ENCODE assay signal across 27 mouse cellular contexts in the genomic region with DNA sequence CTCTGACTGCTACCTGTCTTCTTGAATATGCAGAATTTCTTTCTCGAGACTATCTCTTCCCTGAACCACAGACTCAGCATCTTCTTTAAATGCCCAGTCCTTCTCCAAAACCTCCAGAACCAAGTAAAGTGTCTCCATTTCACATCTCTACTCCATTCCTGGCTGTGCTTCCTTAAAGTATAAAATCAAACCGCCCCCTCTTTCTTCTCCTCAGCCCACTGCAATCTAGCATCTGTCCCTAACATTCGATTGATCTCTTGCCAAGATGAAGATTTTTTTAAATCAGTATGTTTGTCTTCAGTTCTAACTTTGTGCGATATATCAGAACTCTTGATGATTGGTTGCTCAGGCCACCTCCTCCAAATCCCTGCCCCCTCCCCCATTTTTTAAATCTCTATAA.
DNase-seq lines count a peak whose midpoint lies in the region; ATAC-seq and TF ChIP-seq lines count a peak whose summit lies in the region.
"Had no signal": no experiment of that assay in that cellular context is flagged by ENCODE, and none has a peak within 500 bp of the region (broad histone marks: within the 10 kb centered on the region; RNA-seq: fewer than 3 reads in every experiment).

No protein-coding gene starts in this region.

- no peak overlapping the region for H3K9ac ChIP-seq in lung, embryonic 14.5 days
- H3K9ac ChIP-seq: embryonic facial prominence, embryonic 13.5 days; forebrain, embryonic 12.5 days; forebrain, embryonic 15.5 days; hindbrain, embryonic 13.5 days had no signal

- H3K9me3 ChIP-seq in lung, embryonic 14.5 days (ENCODE audit: low read depth, low read length): no peaks in the 10 kb centered on the region
- H3K9me3 ChIP-seq: embryonic facial prominence, embryonic 10.5 days; embryonic facial prominence, embryonic 13.5 days; forebrain, embryonic 12.5 days; forebrain, embryonic 15.5 days; hindbrain, embryonic 10.5 days; hindbrain, embryonic 13.5 days had no signal

- TF ChIP-seq CTCF in layer of hippocampus, adult 2 months (conservative IDR thresholded peaks at IDR 0.05): no peak
- no peak for TF ChIP-seq CTCF in lung, embryonic 14.5 days (IDR thresholded peaks at IDR 0.05; ENCODE audit: low read depth)

- no peak overlapping the region for H3K4me2 ChIP-seq in lung, embryonic 14.5 days
- H3K4me2 ChIP-seq: embryonic facial prominence, embryonic 13.5 days; forebrain, embryonic 12.5 days; forebrain, embryonic 15.5 days; heart, embryonic 11.5 days; hindbrain, embryonic 13.5 days had no signal

- 55% methylated on average over 4 of the region's 4 CpGs for WGBS in lung, embryonic 14.5 days

- 0 out of 2 replicates have a peak overlapping the region, but pooled peaks have one; percentile 23 for H3K27ac ChIP-seq in layer of hippocampus, adult 2 months
- no peak overlapping the region for H3K27ac ChIP-seq in lung, embryonic 14.5 days (ENCODE audit: low read depth)
- H3K27ac ChIP-seq: embryonic facial prominence, embryonic 10.5 days; embryonic facial prominence, embryonic 13.5 days; forebrain, embryonic 12.5 days; forebrain, embryonic 15.5 days; hindbrain, embryonic 10.5 days; hindbrain, embryonic 13.5 days had no signal

- H3K4me1 ChIP-seq in lung, embryonic 14.5 days (ENCODE audit: insufficient read depth): no peaks in the 10 kb centered on the region
- H3K4me1 ChIP-seq: embryonic facial prominence, embryonic 10.5 days; embryonic facial prominence, embryonic 13.5 days; forebrain, embryonic 12.5 days; forebrain, embryonic 15.5 days; hindbrain, embryonic 10.5 days; hindbrain, embryonic 13.5 days had no signal

- DNase-seq in frontal cortex, postnatal 14 days (ENCODE audit: low spot score in 2 of 2): no peak
- DNase-seq in layer of hippocampus, adult 2 months (ENCODE audit: low spot score in 2 of 2): peak; percentile 40 to 49
- no peak for DNase-seq in layer of hippocampus, adult 9-11 months
- peak; percentile 45 for DNase-seq in lung, embryonic 14.5 days
- no peak for DNase-seq in lung, postnatal 14 days
- no peak for DNase-seq in B cell, adult 2 months
- DNase-seq: adrenal gland, postnatal 10 days; cerebellum, adult 11-12 months; cerebellum, adult 8-10 months; cerebellum, postnatal 10 days; cerebellum, postnatal 36 days; embryo, embryonic 11 days; gastrocnemius, postnatal 10 days; gastrocnemius, postnatal 36 days had no signal

- peak; percentile 81 for ATAC-seq in frontal cortex, adult (ENCODE audit: low TSS enrichment)
- no peak for ATAC-seq in lung, embryonic 14.5 days (ENCODE audit: insufficient read depth)
- ATAC-seq: forebrain, embryonic 15.5 days; hindbrain, embryonic 16.5 days; Patski had no signal

- H3K27me3 ChIP-seq in lung, embryonic 14.5 days (ENCODE audit: insufficient read depth, low read length): no peaks in the 10 kb centered on the region
- H3K27me3 ChIP-seq: CH12.LX; embryonic facial prominence, embryonic 13.5 days; forebrain, embryonic 12.5 days; forebrain, embryonic 15.5 days; hindbrain, embryonic 13.5 days; Patski had no signal

- no peak overlapping the region for H3K4me3 ChIP-seq in layer of hippocampus, adult 2 months
- H3K4me3 ChIP-seq in lung, embryonic 14.5 days (ENCODE audit: low read depth, low read length): no peak overlapping the region
- H3K4me3 ChIP-seq: embryonic facial prominence, embryonic 10.5 days; embryonic facial prominence, embryonic 13.5 days; erythroblast, embryonic 14.5 days; forebrain, embryonic 12.5 days; forebrain, embryonic 15.5 days; hindbrain, embryonic 10.5 days; hindbrain, embryonic 13.5 days had no signal

- H3K36me3 ChIP-seq in lung, embryonic 14.5 days (ENCODE audit: insufficient read depth): no peaks in the 10 kb centered on the region
- H3K36me3 ChIP-seq: embryonic facial prominence, embryonic 10.5 days; embryonic facial prominence, embryonic 13.5 days; forebrain, embryonic 12.5 days; forebrain, embryonic 15.5 days; G1E; hindbrain, embryonic 10.5 days; hindbrain, embryonic 13.5 days had no signal

Comparison
In these comparisons a context has a peak if more than half of its experiments do, and no peak if none do; other contexts are left out.
1. DNase-seq: peak in layer of hippocampus, adult 2 months (2 of 2) and lung, embryonic 14.5 days (single experiment); none in frontal cortex, postnatal 14 days (0 of 2), layer of hippocampus, adult 9-11 months (single experiment), lung, postnatal 14 days (single experiment) and B cell, adult 2 months (0 of 2).